Mouse (Mus musculus): ENCODE results near the gene C330021F23Rik.

GRCm38 (mm10) chr8:3600401-3600800, 32.6 kb downstream of the C330021F23Rik start:
- TF ChIP-seq CTCF (IDR thresholded peaks at IDR 0.05; ENCODE audit: low read depth) (no peak), EP300 (IDR thresholded peaks at IDR 0.05; ENCODE audit: low read depth) (no peak)

All from heart, postnatal 0 days (tissue).